Mouse (Mus musculus) myocyte (in vitro differentiated cells): ENCODE results near the gene 1700088E04Rik. TPM values are rescaled to one million over a fixed set of nuclear protein-coding genes. Genes with fewer than 3 reads are reported as not detected.

Experiments
- H3K27me3 ChIP-seq: one replicate; pipeline ENCODE4 v1.6.1; 2011; ENCODE audit not compliant: control insufficient read depth, insufficient read depth, insufficient read length
- H3K36me3 ChIP-seq: one replicate; pipeline ENCODE4 v1.6.1; 2011; ENCODE audit not compliant: control insufficient read depth, insufficient read depth
- H3K4me2 ChIP-seq: one replicate; pipeline ENCODE4 v1.6.1; 2011; ENCODE audit warnings: low read depth, control low read depth
- H3K4me3 ChIP-seq: one replicate; pipeline ENCODE4 v1.5.1; 2011; ENCODE audit warnings: mild to moderate bottlenecking, control low read depth, moderate library complexity
- H3K79me2 ChIP-seq: one replicate; pipeline ENCODE4 v1.6.1; 2011; ENCODE audit not compliant: control insufficient read depth, insufficient read depth
- H3ac ChIP-seq: one replicate; pipeline ENCODE4 v1.6.1; 2011; ENCODE audit not compliant: control insufficient read depth, insufficient read length
- CEBPB ChIP-seq: IDR thresholded peaks from 2 replicates; pipeline ENCODE4 v1.6.1; 2011; ENCODE audit warnings: mild to moderate bottlenecking, moderate library complexity; ENCODE audit not compliant: poor library complexity, insufficient read depth, severe bottlenecking
- E2F4 ChIP-seq: IDR thresholded peaks from one replicate; pipeline ENCODE4 v1.6.1; 2011; ENCODE audit warnings: mild to moderate bottlenecking, control low read depth, moderate library complexity; ENCODE audit not compliant: insufficient read depth
- MAX ChIP-seq: IDR thresholded peaks from one replicate; pipeline ENCODE4 v1.6.1; 2011; ENCODE audit warnings: low read depth, mild to moderate bottlenecking, control low read depth
- MYOD1 ChIP-seq, 3 experiments: IDR thresholded peaks; one replicate each; pipeline ENCODE4 v1.6.1; 2011; ENCODE audit warnings: control low read depth in 2 of 3, low read depth in 2 of 3, mild to moderate bottlenecking in 2 of 3, moderate library complexity in 1 of 3; ENCODE audit not compliant: insufficient read length in 2 of 3, control insufficient read depth in 1 of 3
- MYOG ChIP-seq, 3 experiments: IDR thresholded peaks; one replicate each; pipeline ENCODE4 v1.6.1; 2011; ENCODE audit warnings: control low read depth in 2 of 3, low read depth in 2 of 3, mild to moderate bottlenecking in 2 of 3; ENCODE audit not compliant: insufficient read length in 2 of 3, control insufficient read depth in 1 of 3, insufficient read depth in 1 of 3
- POLR2AphosphoS2 ChIP-seq: IDR thresholded peaks from one replicate; pipeline ENCODE4 v1.6.1; 2011; ENCODE audit warnings: low read depth, control low read depth; ENCODE audit not compliant: insufficient read length
- REST ChIP-seq: IDR thresholded peaks from one replicate; pipeline ENCODE4 v1.6.1; 2011; ENCODE audit warnings: mild to moderate bottlenecking, control low read depth, moderate library complexity; ENCODE audit not compliant: insufficient read depth, insufficient read length
- SRF ChIP-seq: IDR thresholded peaks from one replicate; pipeline ENCODE4 v1.6.1; 2011; ENCODE audit warnings: low read depth; ENCODE audit not compliant: control insufficient read depth, insufficient read length
- TCF12 ChIP-seq: IDR thresholded peaks from one replicate; pipeline ENCODE4 v1.6.1; 2011; ENCODE audit warnings: mild to moderate bottlenecking, control low read depth; ENCODE audit not compliant: poor library complexity, insufficient read depth, severe bottlenecking
- TCF3 ChIP-seq: IDR thresholded peaks from one replicate; pipeline ENCODE4 v1.6.1; 2011; ENCODE audit warnings: low read depth, control low read depth; ENCODE audit not compliant: insufficient read length
- USF1 ChIP-seq: IDR thresholded peaks from one replicate; pipeline ENCODE4 v1.6.1; 2011; ENCODE audit warnings: low read depth, mild to moderate bottlenecking, control low read depth, moderate library complexity
- polyA plus RNA-seq: library from polyadenylated mRNA; unstranded; fragments of >200 nt; fragmentation: generic; extraction: Trizol; gene quantifications from one replicate; pipeline ENCODE4 v1.2.1, GENCODE M21; 2012; ENCODE audit warnings: missing spikeins

Gene 1700088E04Rik
- polyA plus RNA-seq, 1 experiment, result 15.2 TPM

GRCm38 (mm10) chr15:79093083-79093839 lies 47.8 kb downstream of the 1700088E04Rik start:
- H3K36me3 ChIP-seq, result peaks cover 60% of the 10 kb centered on the region
- H3K4me3 ChIP-seq, result no peak overlapping the region
- H3K79me2 ChIP-seq, result no peaks in the 10 kb centered on the region
- no peak overlapping the region for H3ac ChIP-seq
- no peaks in the 10 kb centered on the region for H3K27me3 ChIP-seq
- TF ChIP-seq TCF3 (no peak), TCF12 (no peak), CEBPB (no peak), MYOD1 (IDR thresholded peaks at IDR 0.05; ENCODE audit: control insufficient read depth in 1 of 3, insufficient read length in 2 of 3, low read depth in 2 of 3) (no peak), USF1 (no peak), SRF (no peak), E2F4 (no peak)
- no peak overlapping the region for H3K4me2 ChIP-seq

- Histone ChIP-seq H3K36me3 (peaks cover 65% of the 10 kb centered on the region), H3K79me2 (no peaks in the 10 kb centered on the region), H3K27me3 (no peaks in the 10 kb centered on the region), H3ac (no peak overlapping the region), H3K4me3 (no peak overlapping the region), H3K4me2 (no peak overlapping the region)
- TF ChIP-seq CEBPB (no peak), SRF (no peak), MAX (no peak), TCF12 (no peak), MYOD1 (IDR thresholded peaks at IDR 0.05; ENCODE audit: control insufficient read depth in 1 of 3, insufficient read length in 2 of 3, low read depth in 2 of 3) (peak in 1 of 3 experiments; percentile 13), TCF3 (no peak), E2F4 (no peak), USF1 (no peak), REST (no peak)
These were observed 48.8 kb downstream of the 1700088E04Rik start for GRCm38 (mm10) chr15:79092284-79092683.

- Histone ChIP-seq H3K36me3 (peaks cover 71% of the 10 kb centered on the region), H3K27me3 (no peaks in the 10 kb centered on the region), H3K4me3 (no peak overlapping the region), H3K79me2 (peaks cover 24% of the 10 kb centered on the region), H3ac (no peak overlapping the region), H3K4me2 (no peak overlapping the region)
- TF ChIP-seq POLR2AphosphoS2 (no peak), MAX (no peak), MYOD1 (IDR thresholded peaks at IDR 0.05; ENCODE audit: control insufficient read depth in 1 of 3, insufficient read length in 2 of 3, low read depth in 2 of 3) (no peak), SRF (no peak), USF1 (no peak), REST (no peak), TCF3 (no peak), E2F4 (no peak), TCF12 (no peak), MYOG (IDR thresholded peaks at IDR 0.05; ENCODE audit: control insufficient read depth in 1 of 3, insufficient read depth in 1 of 3, insufficient read length in 2 of 3, low read depth in 2 of 3) (no peak)
These were observed 61.5 kb downstream of the 1700088E04Rik start for GRCm38 (mm10) chr15:79079567-79079966.

Other genes with a start within 250 kb of the 1700088E04Rik start
- gene Gm49510, start 241.6 kb downstream of the 1700088E04Rik start, polyA plus RNA-seq, result 0.04 TPM
- gene Sh3bp1, start 241.5 kb downstream of the 1700088E04Rik start, polyA plus RNA-seq, result 11.1 TPM
- gene Pdxp, start 227.3 kb downstream of the 1700088E04Rik start, polyA plus RNA-seq, result 33.1 TPM
- gene Lgals1, start 214.5 kb downstream of the 1700088E04Rik start, polyA plus RNA-seq, result 13,722 TPM
- gene Nol12, start 206.3 kb downstream of the 1700088E04Rik start, polyA plus RNA-seq, result 101 TPM
- 19.9 TPM for gene Triobp, start 193.5 kb downstream of the 1700088E04Rik start, polyA plus RNA-seq
- 423 TPM for gene H1f0, start 112.8 kb downstream of the 1700088E04Rik start, polyA plus RNA-seq
- gene Galr3, start 99.4 kb downstream of the 1700088E04Rik start, polyA plus RNA-seq, result 0.44 TPM
- gene Ankrd54, start 78.4 kb downstream of the 1700088E04Rik start, polyA plus RNA-seq, result 36.1 TPM
- gene Eif3l, start 66.1 kb downstream of the 1700088E04Rik start, polyA plus RNA-seq, result 315 TPM
- gene Micall1, start 32.4 kb downstream of the 1700088E04Rik start, polyA plus RNA-seq, result 18.0 TPM
- gene Polr2f, start 244 bp downstream of the 1700088E04Rik start, polyA plus RNA-seq, result 388 TPM
- gene Sox10, start 24.0 kb upstream of the 1700088E04Rik start, polyA plus RNA-seq, result not detected
- gene Pick1, start 87.9 kb upstream of the 1700088E04Rik start, polyA plus RNA-seq, result 26.0 TPM
- 0.05 TPM for gene Gm49486, start 88.1 kb upstream of the 1700088E04Rik start, polyA plus RNA-seq
- gene Slc16a8, start 113.5 kb upstream of the 1700088E04Rik start, polyA plus RNA-seq, result 0.25 TPM
- 1.7 TPM for gene Baiap2l2, start 144.3 kb upstream of the 1700088E04Rik start, polyA plus RNA-seq
- 36.3 TPM for gene Pla2g6, start 187.1 kb upstream of the 1700088E04Rik start, polyA plus RNA-seq
- gene Maff, start 205.4 kb upstream of the 1700088E04Rik start, polyA plus RNA-seq, result 15.6 TPM